Mouse (Mus musculus): ENCODE results near the gene Slc35d3. TPM values are rescaled to one million over a fixed set of nuclear protein-coding genes. Genes with fewer than 3 reads are reported as not detected.

The Slc35d3 gene
- total RNA-seq (2014; rRNA removed) (4.3 and 4.5 TPM in 2 replicates), polyA plus RNA-seq (2015; fragmentation: Nextera tagmentation; extraction: Ambion mirVana) (2.9 and 3.5 TPM in 2 replicates)

GRCm38 (mm10) chr10:19850998-19851691 is at the start of gene Slc35d3:
Gene Slc35d3 (minus strand): TSS chr10:19851459.
- TF ChIP-seq CTCF (IDR thresholded peaks at IDR 0.05; ENCODE audit: low read depth) = peak; percentile 16; the same call in 1 of the 2 replicates
- no peaks in the 10 kb centered on the region for H3K36me3 ChIP-seq (ENCODE audit: insufficient read depth, low read length)
- H3K27me3 ChIP-seq (ENCODE audit: insufficient read depth, low read length) = peaks cover 24% of the 10 kb centered on the region
- peaks cover 11% of the 10 kb centered on the region; the same call in 1 of the 2 replicates for H3K4me1 ChIP-seq (ENCODE audit: insufficient read depth, low read length)
- peak; percentile 57 for ATAC-seq
- DNase-seq (ENCODE audit: low spot score) = peak; percentile 60
- H3K27ac ChIP-seq = peak within 1 kb of the TSS; percentile 32; the same call in 1 of the 2 replicates
- H3K9me3 ChIP-seq (ENCODE audit: low read length) = no peaks in the 10 kb centered on the region
- WGBS = 3% methylated on average over 61 of the region's 72 CpGs
- peak within 1 kb of the TSS; percentile 60 for H3K4me3 ChIP-seq (ENCODE audit: low read length)
- H3K4me2 ChIP-seq (ENCODE audit: low read depth, low read length) = peak within 1 kb of the TSS; percentile 100
- H3K9ac ChIP-seq (replicated peaks; ENCODE audit: low read length) = peak within 1 kb of the TSS; percentile 44

- Histone ChIP-seq H3K27ac (no peak overlapping the region), H3K4me2 (ENCODE audit: low read depth, low read length) (no peak overlapping the region), H3K4me3 (ENCODE audit: low read length) (no peak overlapping the region), H3K36me3 (ENCODE audit: insufficient read depth, low read length) (no peaks in the 10 kb centered on the region), H3K4me1 (ENCODE audit: insufficient read depth, low read length) (no peaks in the 10 kb centered on the region; the same call in 1 of the 2 replicates), H3K9ac (replicated peaks; ENCODE audit: low read length) (no peak overlapping the region), H3K27me3 (ENCODE audit: insufficient read depth, low read length) (no peaks in the 10 kb centered on the region), H3K9me3 (ENCODE audit: low read length) (no peaks in the 10 kb centered on the region)
- TF ChIP-seq CTCF (IDR thresholded peaks at IDR 0.05; ENCODE audit: low read depth) = no peak
- DNase-seq (ENCODE audit: low spot score) (no peak), ATAC-seq (no peak)
- WGBS = 74% methylated on average over 2 of the region's 2 CpGs
Observed at GRCm38 (mm10) chr10:19900191-19900590, 48.9 kb upstream of the Slc35d3 start.

GRCm38 (mm10) chr10:19893976-19894375 is 42.7 kb upstream of the Slc35d3 start:
- H3K4me3 ChIP-seq (ENCODE audit: low read length) = no peak overlapping the region
- H3K9me3 ChIP-seq (ENCODE audit: low read length) = no peaks in the 10 kb centered on the region
- DNase-seq (ENCODE audit: low spot score) = peak; percentile 75
- no peaks in the 10 kb centered on the region for H3K27me3 ChIP-seq (ENCODE audit: insufficient read depth, low read length)
- H3K9ac ChIP-seq (replicated peaks; ENCODE audit: low read length) = no peak overlapping the region
- TF ChIP-seq CTCF (IDR thresholded peaks at IDR 0.05; ENCODE audit: low read depth) = peak; percentile 82
- H3K36me3 ChIP-seq (ENCODE audit: insufficient read depth, low read length) = no peaks in the 10 kb centered on the region
- no peak overlapping the region for H3K4me2 ChIP-seq (ENCODE audit: low read depth, low read length)
- no peak overlapping the region for H3K27ac ChIP-seq
- WGBS = 18% methylated on average over 4 of the region's 4 CpGs
- ATAC-seq = 0 out of 2 replicates have a peak, but pooled peaks have one; percentile 47
- no peaks in the 10 kb centered on the region for H3K4me1 ChIP-seq (ENCODE audit: insufficient read depth, low read length)

- Histone ChIP-seq H3K9ac (replicated peaks; ENCODE audit: low read length) (no peak overlapping the region), H3K4me1 (ENCODE audit: insufficient read depth, low read length) (no peaks in the 10 kb centered on the region), H3K9me3 (ENCODE audit: low read length) (no peaks in the 10 kb centered on the region), H3K27me3 (ENCODE audit: insufficient read depth, low read length) (no peaks in the 10 kb centered on the region), H3K4me2 (ENCODE audit: low read depth, low read length) (no peak overlapping the region), H3K4me3 (ENCODE audit: low read length) (no peak overlapping the region), H3K36me3 (ENCODE audit: insufficient read depth, low read length) (no peaks in the 10 kb centered on the region), H3K27ac (no peak overlapping the region)
- ATAC-seq (no peak), DNase-seq (ENCODE audit: low spot score) (no peak)
- no peak for TF ChIP-seq CTCF (IDR thresholded peaks at IDR 0.05; ENCODE audit: low read depth)
- 63% methylated on average over 6 of the region's 6 CpGs for WGBS
Observed at GRCm38 (mm10) chr10:19893146-19893545, 41.9 kb upstream of the Slc35d3 start.

- Histone ChIP-seq H3K9me3 (ENCODE audit: low read length) (no peaks in the 10 kb centered on the region), H3K9ac (replicated peaks; ENCODE audit: low read length) (no peak overlapping the region), H3K4me2 (ENCODE audit: low read depth, low read length) (no peak overlapping the region), H3K27ac (no peak overlapping the region), H3K36me3 (ENCODE audit: insufficient read depth, low read length) (no peaks in the 10 kb centered on the region), H3K4me1 (ENCODE audit: insufficient read depth, low read length) (no peaks in the 10 kb centered on the region), H3K4me3 (ENCODE audit: low read length) (no peak overlapping the region), H3K27me3 (ENCODE audit: insufficient read depth, low read length) (no peaks in the 10 kb centered on the region)
- WGBS = 51% methylated on average over 3 of the region's 3 CpGs
- peak; percentile 21 for TF ChIP-seq CTCF (IDR thresholded peaks at IDR 0.05; ENCODE audit: low read depth)
- DNase-seq (ENCODE audit: low spot score) (peak; percentile 12), ATAC-seq (no peak)
Observed at GRCm38 (mm10) chr10:19891686-19892085, 40.4 kb upstream of the Slc35d3 start.

- Histone ChIP-seq H3K27me3 (ENCODE audit: insufficient read depth, low read length) (no peaks in the 10 kb centered on the region), H3K4me2 (ENCODE audit: low read depth, low read length) (no peak overlapping the region), H3K36me3 (ENCODE audit: insufficient read depth, low read length) (no peaks in the 10 kb centered on the region), H3K9ac (replicated peaks; ENCODE audit: low read length) (no peak overlapping the region), H3K4me1 (ENCODE audit: insufficient read depth, low read length) (no peaks in the 10 kb centered on the region), H3K4me3 (ENCODE audit: low read length) (no peak overlapping the region), H3K9me3 (ENCODE audit: low read length) (no peaks in the 10 kb centered on the region), H3K27ac (no peak overlapping the region)
- no peak for DNase-seq (ENCODE audit: low spot score)
- ATAC-seq = no peak
- no peak for TF ChIP-seq CTCF (IDR thresholded peaks at IDR 0.05; ENCODE audit: low read depth)
- WGBS = 80% methylated on average over 3 of the region's 3 CpGs
Observed at GRCm38 (mm10) chr10:19889908-19890307, 38.6 kb upstream of the Slc35d3 start.

- no peaks in the 10 kb centered on the region for H3K36me3 ChIP-seq (ENCODE audit: insufficient read depth, low read length)
- H3K9me3 ChIP-seq (ENCODE audit: low read length) = no peaks in the 10 kb centered on the region
- no peak for DNase-seq (ENCODE audit: low spot score)
- H3K4me3 ChIP-seq (ENCODE audit: low read length) = no peak overlapping the region
- 92% methylated on average over 3 of the region's 3 CpGs for WGBS
- H3K27me3 ChIP-seq (ENCODE audit: insufficient read depth, low read length) = no peaks in the 10 kb centered on the region
- no peaks in the 10 kb centered on the region for H3K4me1 ChIP-seq (ENCODE audit: insufficient read depth, low read length)
- H3K4me2 ChIP-seq (ENCODE audit: low read depth, low read length) = no peak overlapping the region
- H3K27ac ChIP-seq = no peak overlapping the region
- no peak overlapping the region for H3K9ac ChIP-seq (replicated peaks; ENCODE audit: low read length)
- ATAC-seq = no peak
- no peak for TF ChIP-seq CTCF (IDR thresholded peaks at IDR 0.05; ENCODE audit: low read depth)
Observed at GRCm38 (mm10) chr10:19886249-19886648, 35.0 kb upstream of the Slc35d3 start.

Measured in hindbrain, postnatal 0 days (tissue).